Mouse (Mus musculus) spleen, adult 2 months (tissue): ENCODE measurements at regions not wholly inside any gene's neighbourhood (a gene's known extent, or its start where the extent isn't known, plus 50 kb on each side); places are given as distances from the start of the nearest gene placed in this dataset.

Source experiments
- DNase-seq, 2 experiments: peaks; one replicate each; pipeline versions ENCODE4 v3.0.0 to v3.0.0-alpha.2; 2012 to 2021; ENCODE audit warnings: low spot score in 2 of 2, low read depth in 1 of 2
- H3K27ac ChIP-seq: fragments of 200-500 bp; 2 replicates; pipeline ENCODE4 v1.5.1; 2012; ENCODE audit warnings: low read length, inconsistent platforms; ENCODE audit not compliant: insufficient read depth
- H3K27me3 ChIP-seq: fragments of 200-500 bp; 2 replicates; pipeline ENCODE4 v1.6.1; 2012; ENCODE audit warnings: mild to moderate bottlenecking, moderate library complexity, low read length, inconsistent platforms; ENCODE audit not compliant: control insufficient read depth, insufficient read depth
- H3K36me3 ChIP-seq: fragments of 200-500 bp; 2 replicates; pipeline ENCODE4 v1.6.1; 2012; ENCODE audit warnings: mild to moderate bottlenecking, low read length, inconsistent platforms; ENCODE audit not compliant: control insufficient read depth, insufficient read depth
- H3K4me1 ChIP-seq: fragments of 200-500 bp; 2 replicates; pipeline ENCODE4 v1.6.1; 2011; ENCODE audit warnings: inconsistent platforms; ENCODE audit not compliant: control insufficient read depth, insufficient read depth, insufficient read length
- H3K4me3 ChIP-seq: fragments of 200-500 bp; 2 replicates; pipeline ENCODE4 v1.5.1; 2011; ENCODE audit warnings: mild to moderate bottlenecking, inconsistent platforms; ENCODE audit not compliant: insufficient read depth, insufficient read length; ENCODE audit errors: extremely low read depth
- CTCF ChIP-seq: fragments of 200-500 bp; IDR thresholded peaks from 2 replicates; pipeline ENCODE4 v1.5.1; 2011; ENCODE audit warnings: mild to moderate bottlenecking, inconsistent platforms; ENCODE audit not compliant: insufficient read depth, insufficient read length, insufficient replicate concordance; ENCODE audit errors: extremely low read depth
- POLR2A ChIP-seq: fragments of 200-500 bp; IDR thresholded peaks from 2 replicates; pipeline ENCODE4 v1.6.1; 2011; ENCODE audit warnings: low read depth, low read length, inconsistent platforms
- WGBS: fragments of 180-500 bp; shearing (Covaris S2); methylation state at CpG from one replicate; pipeline ENCODE4 v1.1.7; 2018; 5-methylcytosine and 5-hydroxymethylcytosine counted together

DNA sequence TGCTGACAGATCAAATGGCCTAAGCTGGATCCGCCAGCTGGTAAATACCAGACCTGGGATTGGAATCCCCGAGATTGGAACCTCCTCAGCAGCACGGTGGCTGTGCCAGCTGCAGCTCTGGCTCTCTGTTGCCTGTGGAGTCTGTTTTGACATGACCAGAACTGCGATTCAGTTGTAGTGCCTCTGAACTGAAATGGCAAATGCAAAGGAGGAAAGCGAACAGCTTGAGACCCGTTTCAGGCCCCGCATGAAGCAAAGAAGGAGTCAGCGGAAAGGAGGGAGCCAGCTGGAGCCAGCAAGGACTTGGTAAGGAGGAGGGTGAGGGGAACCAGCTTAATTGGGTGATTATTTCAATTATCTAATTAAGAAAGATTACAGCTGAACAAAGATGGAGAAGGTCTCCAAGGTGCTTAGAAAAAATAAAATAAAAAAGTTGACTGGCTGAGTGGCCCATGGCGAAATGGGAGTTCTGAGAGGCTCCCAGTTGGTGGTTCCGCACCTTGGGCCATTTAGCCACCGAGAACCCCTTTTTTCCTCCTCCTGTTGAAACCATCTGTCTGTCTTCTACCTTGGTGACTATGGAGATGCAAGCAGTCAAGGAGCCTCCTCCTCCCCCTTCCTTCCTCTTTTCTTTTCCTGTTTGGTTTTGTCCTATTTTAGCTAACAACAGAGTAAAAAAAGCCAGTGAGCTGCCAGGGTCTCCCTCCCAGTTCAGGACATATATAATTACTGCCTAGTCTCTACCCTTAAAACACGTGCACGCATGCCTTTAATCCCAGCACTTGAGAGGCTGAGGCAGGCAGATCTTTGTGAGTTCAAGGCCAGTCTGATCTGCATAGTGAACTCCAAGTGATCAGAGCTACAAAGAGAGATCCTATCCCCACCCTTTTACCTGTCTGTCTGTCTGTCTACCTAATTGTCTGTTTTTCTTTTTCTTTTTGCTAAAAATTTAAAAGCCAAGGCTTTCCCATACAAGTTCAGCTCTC lies 54.3 kb upstream of the Rybp start:
- WGBS: 27% methylated on average over 13 of the region's 13 CpGs
- Histone ChIP-seq H3K27ac (no peak overlapping the region), H3K4me3 (no peak overlapping the region), H3K4me1 (peaks cover 6% of the 10 kb centered on the region), H3K36me3 (no peaks in the 10 kb centered on the region), H3K27me3 (no peaks in the 10 kb centered on the region)
- no peak for DNase-seq
- TF ChIP-seq POLR2A (no peak), CTCF (no peak)

DNA sequence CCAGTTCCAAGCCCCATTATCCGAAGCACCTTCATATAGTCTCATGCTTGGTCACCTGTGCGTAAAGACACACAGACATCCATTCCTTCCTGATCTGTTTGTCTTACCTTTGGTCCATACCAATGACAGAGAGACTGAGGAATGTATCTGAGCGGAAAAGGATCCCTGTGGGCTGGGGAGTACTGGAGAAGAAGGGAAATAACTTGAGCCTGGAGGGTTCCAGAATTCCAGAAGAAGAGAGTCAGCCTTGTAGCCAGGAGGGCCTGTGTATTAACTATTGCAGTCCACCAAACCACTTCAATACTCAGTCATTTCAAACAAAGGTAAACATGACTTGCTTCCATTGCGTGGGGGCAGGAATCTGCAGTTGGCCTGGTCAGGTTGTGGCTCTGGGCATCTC lies 51.0 kb upstream of the Rybp start:
- WGBS: 85% methylated on average over 4 of the region's 4 CpGs
- Histone ChIP-seq H3K27me3 (no peaks in the 10 kb centered on the region), H3K4me1 (peaks cover 6% of the 10 kb centered on the region), H3K4me3 (no peak overlapping the region), H3K36me3 (no peaks in the 10 kb centered on the region), H3K27ac (no peak overlapping the region)
- TF ChIP-seq CTCF: no peak
- no peak for TF ChIP-seq POLR2A
- DNase-seq: no peak
